Mouse (Mus musculus) ES-Bruce4 (cell line): ENCODE measurements around the gene Dcaf1. TPM values are rescaled to one million over a fixed set of nuclear protein-coding genes. Genes with fewer than 3 reads are reported as not detected.

Experiments
- H3K27ac ChIP-seq: 2 replicates; pipeline ENCODE4 v1.5.1; 2012; ENCODE audit warnings: low read length, inconsistent platforms; ENCODE audit not compliant: insufficient read depth
- H3K27me3 ChIP-seq: 2 replicates; pipeline ENCODE4 v1.6.1; 2012; ENCODE audit warnings: mild to moderate bottlenecking, low read length, inconsistent platforms; ENCODE audit not compliant: control insufficient read depth, poor library complexity, insufficient read depth, severe bottlenecking
- H3K36me3 ChIP-seq: 2 replicates; pipeline ENCODE4 v1.6.1; 2012; ENCODE audit warnings: inconsistent platforms, mild to moderate bottlenecking, low read length, moderate library complexity; ENCODE audit not compliant: control insufficient read depth, poor library complexity, insufficient read depth, severe bottlenecking
- H3K4me1 ChIP-seq: one replicate; pipeline ENCODE4 v1.8.1; 2011; ENCODE audit warnings: low read length; ENCODE audit not compliant: control insufficient read depth, insufficient read depth
- H3K4me3 ChIP-seq: 2 replicates; pipeline ENCODE4 v1.5.1; 2011; ENCODE audit warnings: low read depth, mild to moderate bottlenecking, low read length
- H3K9ac ChIP-seq: 2 replicates; pipeline ENCODE4 v1.6.1; 2012; ENCODE audit warnings: low read depth, mild to moderate bottlenecking, inconsistent platforms; ENCODE audit not compliant: poor library complexity, severe bottlenecking
- H3K9me3 ChIP-seq: replicated peaks from 2 replicates; pipeline ENCODE4 v1.6.1; 2012; ENCODE audit warnings: mild to moderate bottlenecking, low read length, inconsistent platforms; ENCODE audit not compliant: control insufficient read depth, poor library complexity, insufficient read depth, severe bottlenecking
- CTCF ChIP-seq: IDR thresholded peaks from one replicate; pipeline ENCODE4 v1.8.1; 2011; ENCODE audit warnings: low read depth, low read length
- EP300 ChIP-seq: IDR thresholded peaks from 2 replicates; pipeline ENCODE4 v1.6.1; 2011; ENCODE audit warnings: low read depth, low read length; ENCODE audit not compliant: insufficient read depth
- POLR2A ChIP-seq: IDR thresholded peaks from one replicate; pipeline ENCODE4 v1.8.1; 2011; ENCODE audit warnings: low read length; ENCODE audit not compliant: insufficient read depth
- polyA plus RNA-seq: library from polyadenylated mRNA; stranded (reverse); fragments of >200 nt; gene quantifications from 2 replicates; pipeline ENCODE4 v1.2.4, GENCODE M21; 2011; ENCODE audit warnings: low read depth; ENCODE audit not compliant: missing spikeins, insufficient read depth, insufficient read length

Dcaf1 gene
- polyA plus RNA-seq, 1 experiment, result 65.9 TPM

DNA sequence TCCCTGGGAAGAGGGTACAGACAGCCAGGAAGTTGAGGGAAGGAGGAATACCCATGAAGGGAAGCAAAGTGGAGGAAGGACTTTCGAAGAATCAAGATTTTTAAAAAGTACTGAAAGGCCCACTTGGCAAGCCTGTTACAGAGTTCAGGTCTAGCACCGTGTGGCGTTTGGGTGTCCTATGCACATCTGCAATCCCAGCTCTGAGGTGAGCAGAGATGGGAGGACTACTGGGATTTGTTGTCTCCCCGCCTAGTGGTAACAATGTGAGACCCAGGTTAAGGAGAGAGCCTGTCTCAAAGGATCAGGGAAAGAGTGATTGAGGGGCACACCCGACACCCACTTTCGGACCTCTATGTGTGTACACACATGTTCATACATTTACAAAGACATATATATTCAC, 93.2 kb downstream of the Dcaf1 start:
- Histone ChIP-seq H3K4me3 (no peak overlapping the region), H3K9ac (no peak overlapping the region), H3K4me1 (no peaks in the 10 kb centered on the region), H3K36me3 (no peaks in the 10 kb centered on the region), H3K9me3 (no peaks in the 10 kb centered on the region), H3K27me3 (no peaks in the 10 kb centered on the region), H3K27ac (no peak overlapping the region)
- TF ChIP-seq EP300, result no peak
- no peak for TF ChIP-seq CTCF
- TF ChIP-seq POLR2A, result no peak

Other genes starting within 250 kb of the Dcaf1 start
- gene Iqcf6, start 195.3 kb upstream of the Dcaf1 start, polyA plus RNA-seq, result not detected in 2 replicates
- not detected in 2 replicates for gene Grm2, start 165.8 kb upstream of the Dcaf1 start, polyA plus RNA-seq
- gene Tex264, start 135.9 kb upstream of the Dcaf1 start, polyA plus RNA-seq, result 30.8 and 38.7 TPM in 2 replicates
- gene Rad54l2, start 32.7 kb upstream of the Dcaf1 start, polyA plus RNA-seq, result 34.6 and 38.8 TPM in 2 replicates
- 36.9 and 40.2 TPM in 2 replicates for gene Rbm15b, start 65.6 kb downstream of the Dcaf1 start, polyA plus RNA-seq
- 220 and 236 TPM in 2 replicates for gene Manf, start 70.1 kb downstream of the Dcaf1 start, polyA plus RNA-seq